Mouse (Mus musculus) kidney, adult 8-10 months (tissue): ENCODE results near the gene Kcnk13.

ENCODE experiments used
- DNase-seq, 2 experiments: peaks; one replicate each; pipeline ENCODE4 v3.0.0; 2022

Kcnk13 gene

GRCm38 (mm10) chr12:100100707-100101030 lies 136.4 kb downstream of the Kcnk13 start:
- DNase-seq: no peak

- DNase-seq: no peak
Measured at GRCm38 (mm10) chr12:100101651-100102050, 137.4 kb downstream of the Kcnk13 start.

- DNase-seq: no peak
Measured at GRCm38 (mm10) chr12:100104530-100104929, 140.2 kb downstream of the Kcnk13 start.

GRCm38 (mm10) chr12:100106275-100106895 lies 142.1 kb downstream of the Kcnk13 start:
- peak; percentile 30 to 67 for DNase-seq

- DNase-seq: no peak
Measured at GRCm38 (mm10) chr12:100107436-100107835, 143.1 kb downstream of the Kcnk13 start.

- peak; percentile 61 to 75 for DNase-seq
Measured at GRCm38 (mm10) chr12:100109986-100110696, 145.8 kb downstream of the Kcnk13 start, which contains the start of gene Psmc1. Gene Psmc1 (plus strand): TSS chr12:100110154.
